Comparison of ENCODE assay signal across 8 mouse cellular contexts in genomic region chr2:152436983-152437860, GRCm38 (mm10). TPM values are rescaled to one million over a fixed set of nuclear protein-coding genes. Genes with fewer than 3 reads are reported as not detected.
DNase-seq lines count a peak whose midpoint lies in the region; ATAC-seq lines count a peak whose summit lies in the region.

No protein-coding gene starts in this region.

- H3K9ac ChIP-seq in lung, embryonic 15.5 days: peak overlapping the region; percentile 33; the same call in 1 of the 2 replicates

- H3K27me3 ChIP-seq in hindbrain, embryonic 10.5 days (ENCODE audit: insufficient read depth, poor library complexity, severe bottlenecking): peaks cover 24% of the 10 kb centered on the region
- H3K27me3 ChIP-seq in lung, embryonic 15.5 days: no peaks in the 10 kb centered on the region

- no peaks in the 10 kb centered on the region for H3K9me3 ChIP-seq in hindbrain, embryonic 10.5 days
- H3K9me3 ChIP-seq in lung, embryonic 15.5 days: no peaks in the 10 kb centered on the region

- H3K4me2 ChIP-seq in lung, embryonic 15.5 days: peak overlapping the region; percentile 73

- 3% methylated on average over 23 of the region's 23 CpGs for WGBS in hindbrain, embryonic 10.5 days
- 3% methylated on average over 23 of the region's 23 CpGs for WGBS in lung, embryonic 15.5 days

- H3K4me1 ChIP-seq in hindbrain, embryonic 10.5 days (replicated peaks): peaks cover 14% of the 10 kb centered on the region
- H3K4me1 ChIP-seq in lung, embryonic 15.5 days: peaks cover 10% of the 10 kb centered on the region; the same call in 1 of the 2 replicates

- ATAC-seq in frontal cortex, adult (ENCODE audit: low TSS enrichment): peak; percentile 96
- peak; percentile 81; the same call in 1 of the 2 replicates for ATAC-seq in lung, embryonic 15.5 days (ENCODE audit: borderline replicate concordance, extremely low read depth, low FRiP score, low TSS enrichment)

- H3K4me3 ChIP-seq in hindbrain, embryonic 10.5 days: peak overlapping the region; percentile 47
- H3K4me3 ChIP-seq in lung, embryonic 15.5 days: peak overlapping the region; percentile 29

- H3K27ac ChIP-seq in hindbrain, embryonic 10.5 days: peak overlapping the region; percentile 74
- H3K27ac ChIP-seq in lung, embryonic 15.5 days: no peak overlapping the region

- DNase-seq in MN1 (ENCODE audit: low spot score): peak; percentile 91
- DNase-seq in cerebellum, adult 9-10 months: peak; percentile 88
- peak; percentile 85 for DNase-seq in hindbrain, embryonic 10.5 days (ENCODE audit: low spot score)
- peak; percentile 66 for DNase-seq in layer of hippocampus, adult 9-10 months (ENCODE audit: low spot score)
- DNase-seq in ovary, postnatal 10 days (ENCODE audit: low spot score): peak; percentile 77
- DNase-seq in thymus, postnatal 0 days (ENCODE audit: low spot score): peak; percentile 82

- H3K36me3 ChIP-seq in hindbrain, embryonic 10.5 days: no peaks in the 10 kb centered on the region
- no peaks in the 10 kb centered on the region for H3K36me3 ChIP-seq in lung, embryonic 15.5 days

RNA-seq across cellular contexts. Expression of gene 6820408C15Rik, which starts 21.8 kb away (rescaled TPM):
- polyA plus RNA-seq in hindbrain, embryonic 10.5 days (2016; fragmentation: Nextera tagmentation; extraction: Ambion mirVana): 1.3 and 3.3 TPM in 2 replicates
- polyA plus RNA-seq in lung, embryonic 15.5 days (2015; fragmentation: Nextera tagmentation; extraction: Ambion mirVana): 3.0 and 3.1 TPM in 2 replicates
- polyA plus RNA-seq in thymus, postnatal 0 days (2015; fragmentation: Nextera tagmentation; extraction: Ambion mirVana): 0.51 and 0.64 TPM in 2 replicates

RNA-seq across cellular contexts. Expression of gene Zcchc3, which starts 22.4 kb away (rescaled TPM):
- polyA plus RNA-seq in hindbrain, embryonic 10.5 days (2016; fragmentation: Nextera tagmentation; extraction: Ambion mirVana): 45.9 and 47.9 TPM in 2 replicates
- 37.7 and 40.5 TPM in 2 replicates for polyA plus RNA-seq in lung, embryonic 15.5 days (2015; fragmentation: Nextera tagmentation; extraction: Ambion mirVana)
- polyA plus RNA-seq in thymus, postnatal 0 days (2015; fragmentation: Nextera tagmentation; extraction: Ambion mirVana): 7.2 and 7.4 TPM in 2 replicates

RNA-seq across cellular contexts. Expression of gene Defb23, which starts 27.2 kb away (rescaled TPM):
- polyA plus RNA-seq in hindbrain, embryonic 10.5 days (2016; fragmentation: Nextera tagmentation; extraction: Ambion mirVana): not detected in 2 replicates
- polyA plus RNA-seq in lung, embryonic 15.5 days (2015; fragmentation: Nextera tagmentation; extraction: Ambion mirVana): not detected in 2 replicates
- 0.23 and 0.28 TPM in 2 replicates for polyA plus RNA-seq in thymus, postnatal 0 days (2015; fragmentation: Nextera tagmentation; extraction: Ambion mirVana)

RNA-seq across cellular contexts. Expression of gene Sox12, which starts 39.4 kb away (rescaled TPM):
- 9.5 and 11.1 TPM in 2 replicates for polyA plus RNA-seq in hindbrain, embryonic 10.5 days (2016; fragmentation: Nextera tagmentation; extraction: Ambion mirVana)
- 10.5 and 11.3 TPM in 2 replicates for polyA plus RNA-seq in lung, embryonic 15.5 days (2015; fragmentation: Nextera tagmentation; extraction: Ambion mirVana)
- 0.91 and 1.2 TPM in 2 replicates for polyA plus RNA-seq in thymus, postnatal 0 days (2015; fragmentation: Nextera tagmentation; extraction: Ambion mirVana)

RNA-seq across cellular contexts. Expression of gene Defb20, which starts 39.6 kb away (rescaled TPM):
- polyA plus RNA-seq in hindbrain, embryonic 10.5 days (2016; fragmentation: Nextera tagmentation; extraction: Ambion mirVana): not detected in 2 replicates
- not detected in 2 replicates for polyA plus RNA-seq in lung, embryonic 15.5 days (2015; fragmentation: Nextera tagmentation; extraction: Ambion mirVana)
- not detected in 2 replicates for polyA plus RNA-seq in thymus, postnatal 0 days (2015; fragmentation: Nextera tagmentation; extraction: Ambion mirVana)
